Mouse (Mus musculus): ENCODE results near the gene Ranbp1. TPM values are rescaled to one million over a fixed set of nuclear protein-coding genes. Genes with fewer than 3 reads are reported as not detected.
A peak's percentile ranks its signal among the peaks of the same experiment; 100 is the strongest.
"Not testable (repeated sequence)": the region's sequence is repeated elsewhere in the genome, so short reads cannot be mapped to it uniquely, and the experiment has no call there.

The Ranbp1 gene
- polyA plus RNA-seq, 1 experiment from 2014 or later, result 613 TPM

DNA sequence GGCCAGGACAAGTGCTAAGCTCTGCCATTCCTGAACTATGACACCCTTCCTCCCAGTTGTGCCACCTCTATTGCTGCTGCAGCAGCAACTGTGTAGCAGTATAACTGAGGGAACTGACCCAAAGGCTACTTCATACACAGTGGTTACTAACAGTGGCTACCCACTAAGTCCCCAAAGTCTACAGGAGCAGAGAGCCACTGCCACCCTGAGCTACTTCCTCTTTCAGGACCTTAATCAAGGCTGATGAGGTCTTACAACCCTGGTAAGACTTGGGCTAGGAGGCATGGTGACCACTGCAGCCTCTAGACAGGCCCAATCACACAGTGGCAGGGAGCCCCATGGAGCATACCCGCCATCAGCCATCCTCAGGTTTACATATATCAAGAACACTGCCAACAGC lies 46.5 kb downstream of the Ranbp1 start:
- Histone ChIP-seq H3K4me2 (replicated peaks; ENCODE audit: low read depth, low read length) (no peak overlapping the region), H3K9ac (replicated peaks; ENCODE audit: low read depth, low read length) (no peak overlapping the region), H3K27me3 (ENCODE audit: control insufficient read depth, insufficient read depth, low read length) (no peaks in the 10 kb centered on the region), H3K9me3 (ENCODE audit: control insufficient read depth, low read depth, low read length) (no peaks in the 10 kb centered on the region), H3K36me3 (ENCODE audit: control insufficient read depth, insufficient read depth, low read length) (no peaks in the 10 kb centered on the region), H3K27ac (ENCODE audit: low read length) (no peak overlapping the region), H3K4me3 (ENCODE audit: low read depth, low read length) (no peak overlapping the region), H3K4me1 (ENCODE audit: control insufficient read depth, insufficient read depth, low read length) (0 out of 2 replicates have a peak, but pooled peaks cover 3% of the 10 kb centered on the region)
- 79% methylated on average over 1 of the region's 1 CpGs for WGBS
- no peak for ATAC-seq (ENCODE audit: insufficient number of reproducible peaks, insufficient read depth, low FRiP score, low read depth)

DNA sequence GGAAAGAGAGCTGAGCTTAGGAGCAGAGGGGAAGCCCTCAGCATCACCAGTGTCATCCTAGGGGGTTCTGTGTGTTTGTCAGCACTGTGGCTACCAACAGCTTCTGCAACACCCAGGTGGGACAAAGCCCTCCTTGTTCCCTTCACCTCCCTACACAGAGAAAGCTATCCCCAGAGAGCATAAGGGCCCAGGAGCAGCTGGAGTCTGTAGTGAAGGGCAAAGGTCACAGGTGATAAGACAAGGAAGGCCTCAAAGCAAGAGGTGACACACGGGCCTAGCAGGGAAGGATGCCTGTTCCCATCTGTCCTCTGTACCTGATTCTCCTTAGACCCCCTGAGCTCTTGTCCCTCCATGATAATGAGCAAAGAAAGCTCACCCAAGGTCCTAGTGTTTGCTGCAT lies 46.9 kb downstream of the Ranbp1 start:
- H3K9me3 ChIP-seq (ENCODE audit: control insufficient read depth, low read depth, low read length), result no peaks in the 10 kb centered on the region
- H3K27me3 ChIP-seq (ENCODE audit: control insufficient read depth, insufficient read depth, low read length), result no peaks in the 10 kb centered on the region
- no peak overlapping the region for H3K9ac ChIP-seq (replicated peaks; ENCODE audit: low read depth, low read length)
- H3K4me1 ChIP-seq (ENCODE audit: control insufficient read depth, insufficient read depth, low read length), result 0 out of 2 replicates have a peak, but pooled peaks cover 3% of the 10 kb centered on the region
- no peak overlapping the region for H3K27ac ChIP-seq (ENCODE audit: low read length)
- ATAC-seq (ENCODE audit: insufficient number of reproducible peaks, insufficient read depth, low FRiP score, low read depth), result no peak
- no peak overlapping the region for H3K4me3 ChIP-seq (ENCODE audit: low read depth, low read length)
- 28% methylated on average over 1 of the region's 1 CpGs for WGBS
- H3K4me2 ChIP-seq (replicated peaks; ENCODE audit: low read depth, low read length), result no peak overlapping the region
- no peaks in the 10 kb centered on the region for H3K36me3 ChIP-seq (ENCODE audit: control insufficient read depth, insufficient read depth, low read length)

DNA sequence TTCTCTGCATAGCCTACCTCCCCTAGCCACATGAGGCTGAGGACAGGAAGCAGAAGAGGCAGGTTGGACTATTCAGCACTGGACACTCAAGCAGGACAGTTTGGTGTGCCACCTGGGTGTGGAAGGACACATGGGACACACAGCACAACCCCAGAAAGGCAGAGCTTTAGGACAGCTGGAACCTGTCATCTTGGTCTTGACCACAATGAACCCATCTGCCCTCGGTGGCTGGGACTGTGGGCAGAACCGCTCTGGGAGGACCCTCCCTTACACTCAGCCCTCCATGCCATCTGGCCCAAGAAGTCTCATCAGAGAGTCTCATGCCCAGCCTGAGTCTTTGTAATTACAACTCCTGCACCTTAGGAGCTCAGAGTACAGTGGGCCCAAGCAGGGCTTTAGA lies 48.5 kb downstream of the Ranbp1 start:
- Histone ChIP-seq H3K27me3 (ENCODE audit: control insufficient read depth, insufficient read depth, low read length) (no peaks in the 10 kb centered on the region), H3K36me3 (ENCODE audit: control insufficient read depth, insufficient read depth, low read length) (no peaks in the 10 kb centered on the region), H3K27ac (ENCODE audit: low read length) (no peak overlapping the region), H3K4me3 (ENCODE audit: low read depth, low read length) (no peak overlapping the region), H3K4me2 (replicated peaks; ENCODE audit: low read depth, low read length) (no peak overlapping the region), H3K9ac (replicated peaks; ENCODE audit: low read depth, low read length) (no peak overlapping the region), H3K4me1 (ENCODE audit: control insufficient read depth, insufficient read depth, low read length) (0 out of 2 replicates have a peak, but pooled peaks cover 3% of the 10 kb centered on the region), H3K9me3 (ENCODE audit: control insufficient read depth, low read depth, low read length) (no peaks in the 10 kb centered on the region)
- 77% methylated on average over 2 of the region's 2 CpGs for WGBS
- no peak for ATAC-seq (ENCODE audit: insufficient number of reproducible peaks, insufficient read depth, low FRiP score, low read depth)

DNA sequence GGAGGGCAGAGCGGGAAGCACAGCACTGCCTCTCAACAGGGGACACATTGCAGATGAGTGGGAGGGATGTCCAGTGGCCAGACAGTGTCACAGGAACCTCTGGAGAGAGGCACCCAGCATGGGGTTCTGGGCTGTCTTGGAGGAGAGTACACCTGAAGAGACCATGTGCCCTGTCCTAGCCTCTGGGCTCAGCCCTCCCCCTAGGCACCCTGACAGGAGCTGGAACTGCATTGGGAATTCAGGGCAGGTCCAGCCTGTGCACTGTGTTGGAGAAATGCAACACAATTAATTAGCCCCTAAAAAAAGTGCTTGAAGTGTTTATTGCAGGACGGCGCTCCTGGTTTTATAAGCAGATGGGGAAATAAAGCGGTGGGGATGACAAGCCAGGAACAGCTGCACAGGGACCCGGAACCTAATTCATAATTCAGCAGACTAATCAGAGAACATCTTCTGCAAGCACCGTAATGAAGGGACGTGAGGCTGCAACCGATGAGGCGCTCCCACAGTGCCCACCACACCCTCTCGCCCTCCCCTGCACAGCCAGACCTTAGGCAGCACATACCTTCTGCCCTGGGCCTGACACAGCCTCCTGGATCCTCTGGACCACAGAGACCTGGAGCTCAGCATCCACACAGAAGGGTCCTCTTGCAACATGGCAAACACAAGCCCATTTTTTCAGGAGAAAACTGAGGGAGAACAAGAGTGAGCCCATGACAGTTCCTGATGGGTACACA lies 50.0 kb downstream of the Ranbp1 start:
- no peaks in the 10 kb centered on the region for H3K36me3 ChIP-seq (ENCODE audit: control insufficient read depth, insufficient read depth, low read length)
- H3K27ac ChIP-seq (ENCODE audit: low read length), result no peak overlapping the region
- WGBS, result 60% methylated on average over 10 of the region's 10 CpGs
- no peak overlapping the region for H3K9ac ChIP-seq (replicated peaks; ENCODE audit: low read depth, low read length)
- no peak overlapping the region for H3K4me2 ChIP-seq (replicated peaks; ENCODE audit: low read depth, low read length)
- H3K4me1 ChIP-seq (ENCODE audit: control insufficient read depth, insufficient read depth, low read length), result peaks cover 9% of the 10 kb centered on the region
- no peaks in the 10 kb centered on the region for H3K27me3 ChIP-seq (ENCODE audit: control insufficient read depth, insufficient read depth, low read length)
- H3K4me3 ChIP-seq (ENCODE audit: low read depth, low read length), result no peak overlapping the region
- no peaks in the 10 kb centered on the region for H3K9me3 ChIP-seq (ENCODE audit: control insufficient read depth, low read depth, low read length)
- no peak for ATAC-seq (ENCODE audit: insufficient number of reproducible peaks, insufficient read depth, low FRiP score, low read depth)

DNA sequence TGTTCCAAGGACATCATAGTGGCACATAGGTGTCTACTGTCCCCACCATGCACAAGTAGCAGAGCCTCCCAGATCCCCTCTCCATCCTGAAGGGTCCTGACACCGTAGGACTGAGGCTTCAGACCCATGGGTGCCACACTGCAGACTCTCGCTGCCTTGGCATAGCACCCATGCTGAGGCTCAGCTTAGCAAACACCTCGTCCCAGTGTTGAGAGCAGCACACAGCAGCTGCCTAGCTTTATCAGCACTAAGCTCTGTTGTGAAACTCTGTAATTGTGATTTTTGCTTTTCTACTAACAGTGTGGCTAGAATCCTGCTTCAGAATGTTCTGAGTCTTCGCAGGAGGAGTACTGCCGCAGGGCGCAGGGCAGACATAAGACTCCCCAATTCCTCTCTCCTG lies 50.7 kb downstream of the Ranbp1 start:
- H3K9me3 ChIP-seq (ENCODE audit: control insufficient read depth, low read depth, low read length), result no peaks in the 10 kb centered on the region
- no peaks in the 10 kb centered on the region for H3K27me3 ChIP-seq (ENCODE audit: control insufficient read depth, insufficient read depth, low read length)
- H3K27ac ChIP-seq (ENCODE audit: low read length), result no peak overlapping the region
- H3K36me3 ChIP-seq (ENCODE audit: control insufficient read depth, insufficient read depth, low read length), result no peaks in the 10 kb centered on the region
- H3K9ac ChIP-seq (replicated peaks; ENCODE audit: low read depth, low read length), result no peak overlapping the region
- H3K4me1 ChIP-seq (ENCODE audit: control insufficient read depth, insufficient read depth, low read length), result peaks cover 11% of the 10 kb centered on the region
- no peak overlapping the region for H3K4me3 ChIP-seq (ENCODE audit: low read depth, low read length)
- no peak for ATAC-seq (ENCODE audit: insufficient number of reproducible peaks, insufficient read depth, low FRiP score, low read depth)
- no peak overlapping the region for H3K4me2 ChIP-seq (replicated peaks; ENCODE audit: low read depth, low read length)
- WGBS, result 81% methylated on average over 6 of the region's 6 CpGs

DNA sequence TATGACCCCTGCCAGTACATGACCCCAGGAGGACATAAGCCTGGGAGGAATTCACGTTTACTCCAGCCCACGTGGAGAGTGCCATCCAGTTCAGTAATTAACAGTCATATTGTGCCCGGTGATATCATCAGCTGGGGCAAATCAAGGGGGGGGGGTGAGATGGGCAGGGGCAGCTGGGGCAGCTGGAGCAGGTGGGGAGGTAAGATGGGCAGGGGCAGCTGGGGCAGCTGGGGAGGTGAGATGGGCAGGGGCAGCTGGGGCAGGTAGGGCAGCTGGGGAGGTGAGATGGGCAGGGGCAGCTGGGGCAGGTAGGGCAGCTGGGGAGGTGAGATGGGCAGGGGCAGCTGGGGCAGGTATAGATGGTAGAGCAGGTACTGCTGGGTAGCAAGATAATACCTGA lies 53.0 kb downstream of the Ranbp1 start:
- H3K36me3 ChIP-seq (ENCODE audit: control insufficient read depth, insufficient read depth, low read length); ATAC-seq (ENCODE audit: insufficient number of reproducible peaks, insufficient read depth, low FRiP score, low read depth); H3K4me3 ChIP-seq (ENCODE audit: low read depth, low read length); H3K27me3 ChIP-seq (ENCODE audit: control insufficient read depth, insufficient read depth, low read length); H3K9ac ChIP-seq (replicated peaks; ENCODE audit: low read depth, low read length); H3K4me2 ChIP-seq (replicated peaks; ENCODE audit: low read depth, low read length); H3K9me3 ChIP-seq (ENCODE audit: control insufficient read depth, low read depth, low read length): not testable (repeated sequence)
- Histone ChIP-seq H3K4me1 (ENCODE audit: control insufficient read depth, insufficient read depth, low read length) (peaks cover 14% of the 10 kb centered on the region), H3K27ac (ENCODE audit: low read length) (peak overlapping the region; percentile 7; the same call in 1 of the 2 replicates)
- WGBS, result 66% methylated on average over 3 of the region's 3 CpGs

DNA sequence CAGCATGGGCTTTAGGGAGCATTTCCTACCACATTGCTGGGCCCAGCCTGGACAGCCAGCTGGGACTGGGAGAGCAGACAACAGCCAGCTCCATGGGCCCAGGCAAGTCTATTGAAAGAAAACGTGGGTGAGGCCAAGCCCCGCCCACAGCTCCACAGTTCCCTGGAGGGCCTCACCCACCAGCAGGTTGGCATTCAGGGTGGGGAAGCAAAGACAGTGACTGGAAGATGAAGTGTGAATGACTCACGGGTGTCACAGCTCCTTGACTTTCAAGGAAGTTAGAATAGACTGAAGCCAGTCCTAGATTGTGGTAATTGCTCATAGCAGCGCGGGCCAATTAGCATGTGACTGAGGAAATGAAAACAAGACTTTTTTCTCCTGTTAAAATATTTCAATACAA lies 53.5 kb downstream of the Ranbp1 start:
- Histone ChIP-seq H3K27me3 (ENCODE audit: control insufficient read depth, insufficient read depth, low read length) (no peaks in the 10 kb centered on the region), H3K9ac (replicated peaks; ENCODE audit: low read depth, low read length) (no peak overlapping the region), H3K4me3 (ENCODE audit: low read depth, low read length) (no peak overlapping the region), H3K36me3 (ENCODE audit: control insufficient read depth, insufficient read depth, low read length) (no peaks in the 10 kb centered on the region), H3K4me1 (ENCODE audit: control insufficient read depth, insufficient read depth, low read length) (peaks cover 14% of the 10 kb centered on the region), H3K4me2 (replicated peaks; ENCODE audit: low read depth, low read length) (no peak overlapping the region), H3K27ac (ENCODE audit: low read length) (peak overlapping the region; percentile 52), H3K9me3 (ENCODE audit: control insufficient read depth, low read depth, low read length) (no peaks in the 10 kb centered on the region)
- ATAC-seq (ENCODE audit: insufficient number of reproducible peaks, insufficient read depth, low FRiP score, low read depth), result peak; percentile 68
- 51% methylated on average over 5 of the region's 5 CpGs for WGBS

DNA sequence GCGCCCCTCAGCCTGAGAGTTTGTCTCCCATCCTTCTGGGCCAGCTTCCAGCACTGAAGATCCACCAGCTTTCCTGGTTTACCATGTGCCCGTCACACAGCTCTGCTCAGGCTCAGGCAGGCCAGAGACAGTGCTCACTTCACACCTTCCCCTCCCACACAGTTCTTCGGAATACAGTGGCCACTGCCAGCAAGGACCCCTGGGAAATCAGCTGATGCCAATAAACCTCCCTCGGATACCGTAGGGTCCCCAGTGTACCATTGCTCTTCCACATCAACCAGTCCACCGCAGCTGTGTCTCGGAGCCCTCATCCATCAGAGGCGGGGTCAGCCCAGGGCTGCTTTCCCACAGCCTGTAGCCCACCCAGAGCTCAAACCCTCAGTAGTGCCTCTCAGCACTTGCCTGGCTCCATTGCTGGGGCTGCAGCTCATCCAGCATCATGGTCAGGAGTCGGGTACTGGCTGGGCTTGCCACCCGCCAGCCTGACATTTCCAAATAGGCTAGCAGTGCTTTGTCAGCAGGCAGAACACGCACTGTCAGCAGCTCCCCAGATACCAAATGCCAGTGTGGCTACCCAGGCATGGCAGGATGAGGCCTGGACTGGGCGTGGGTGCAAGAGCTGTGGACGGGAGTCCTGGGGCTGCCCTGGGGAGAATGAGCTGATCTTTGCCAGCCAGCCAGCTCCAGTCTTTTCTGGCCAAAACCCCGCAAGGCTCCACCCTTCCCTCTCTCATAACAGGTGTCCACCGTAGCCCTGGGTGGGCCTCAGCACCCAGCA lies 54.1 kb downstream of the Ranbp1 start:
- Histone ChIP-seq H3K27me3 (ENCODE audit: control insufficient read depth, insufficient read depth, low read length) (no peaks in the 10 kb centered on the region), H3K4me2 (replicated peaks; ENCODE audit: low read depth, low read length) (no peak overlapping the region), H3K9ac (replicated peaks; ENCODE audit: low read depth, low read length) (no peak overlapping the region; the same call in 1 of the 2 replicates), H3K9me3 (ENCODE audit: control insufficient read depth, low read depth, low read length) (no peaks in the 10 kb centered on the region), H3K4me3 (ENCODE audit: low read depth, low read length) (no peak overlapping the region), H3K36me3 (ENCODE audit: control insufficient read depth, insufficient read depth, low read length) (no peaks in the 10 kb centered on the region), H3K27ac (ENCODE audit: low read length) (peak overlapping the region; percentile 52), H3K4me1 (ENCODE audit: control insufficient read depth, insufficient read depth, low read length) (peaks cover 13% of the 10 kb centered on the region)
- ATAC-seq (ENCODE audit: insufficient number of reproducible peaks, insufficient read depth, low FRiP score, low read depth), result peak; percentile 40; the same call in 1 of the 2 replicates
- WGBS, result 59% methylated on average over 15 of the region's 15 CpGs
